Comparison of ENCODE assay signal across 7 mouse cellular contexts in the genomic region with DNA sequence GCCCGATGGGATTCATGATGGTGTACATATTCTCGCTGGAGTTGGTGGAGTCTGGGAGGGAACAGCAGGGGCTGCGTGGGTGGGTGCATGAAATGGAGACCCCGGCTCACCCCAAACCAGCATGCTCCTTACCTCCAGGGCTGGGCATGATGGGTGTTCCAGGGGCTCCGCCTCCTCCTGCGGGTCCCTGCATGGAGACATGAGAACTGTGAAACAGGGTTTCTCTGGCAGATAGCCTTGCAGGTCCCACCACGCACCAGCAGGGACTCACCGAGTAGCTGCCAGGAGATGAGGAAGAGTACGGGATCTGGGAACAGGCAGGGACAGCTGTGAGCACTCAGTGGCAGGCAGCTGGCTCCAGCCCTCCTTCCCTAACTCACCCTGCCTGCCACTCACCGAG. TPM values are rescaled to one million over a fixed set of nuclear protein-coding genes. Genes with fewer than 3 reads are reported as not detected.
A peak's percentile ranks its signal among the peaks of the same experiment; 100 is the strongest.
DNase-seq lines count a peak whose midpoint lies in the region; ATAC-seq and TF ChIP-seq lines count a peak whose summit lies in the region.

No protein-coding gene starts in this region.

- no peak for TF ChIP-seq CTCF in lung, adult 2 months (IDR thresholded peaks at IDR 0.05; ENCODE audit: insufficient read depth, low read length)

- H3K9me3 ChIP-seq in lung, embryonic 16.5 days (ENCODE audit: control insufficient read depth, low read length), result no peaks in the 10 kb centered on the region
- no peaks in the 10 kb centered on the region; the same call in 1 of the 2 replicates for H3K9me3 ChIP-seq in forebrain, embryonic 11.5 days (ENCODE audit: control insufficient read depth, low read length)
- H3K9me3 ChIP-seq in intestine, embryonic 15.5 days, result no peaks in the 10 kb centered on the region
- no peaks in the 10 kb centered on the region for H3K9me3 ChIP-seq in neural tube, embryonic 15.5 days (replicated peaks)

- no peak for DNase-seq in lung, adult 2 months
- no peak for DNase-seq in forebrain, embryonic 11.5 days (ENCODE audit: low spot score)
- DNase-seq in adrenal gland, adult 18-20 months (ENCODE audit: low spot score in 2 of 2), result no peak
- no peak for DNase-seq in c-Kit-positive CD71-positive TER-119-positive erythroid progenitor cells, embryonic 14.5 days (ENCODE audit: low spot score)

- H3K9ac ChIP-seq in lung, embryonic 16.5 days (ENCODE audit: low read length), result peak overlapping the region; percentile 31
- peak overlapping the region; percentile 74 for H3K9ac ChIP-seq in forebrain, embryonic 11.5 days (ENCODE audit: low read length)
- no peak overlapping the region for H3K9ac ChIP-seq in intestine, embryonic 15.5 days
- H3K9ac ChIP-seq in neural tube, embryonic 15.5 days (replicated peaks), result peak overlapping the region; percentile 34; the same call in 1 of the 2 replicates

- H3K27me3 ChIP-seq in lung, embryonic 16.5 days (ENCODE audit: control insufficient read depth, insufficient read depth, low read depth, low read length), result no peaks in the 10 kb centered on the region
- H3K27me3 ChIP-seq in forebrain, embryonic 11.5 days (ENCODE audit: control insufficient read depth, insufficient read depth, low read length), result no peaks in the 10 kb centered on the region; the same call in 1 of the 2 replicates
- H3K27me3 ChIP-seq in intestine, embryonic 15.5 days (replicated peaks), result no peaks in the 10 kb centered on the region
- no peaks in the 10 kb centered on the region for H3K27me3 ChIP-seq in neural tube, embryonic 15.5 days (replicated peaks)

- peak overlapping the region; percentile 51; the same call in 1 of the 2 replicates for H3K4me3 ChIP-seq in lung, embryonic 16.5 days (ENCODE audit: low read length)
- H3K4me3 ChIP-seq in lung, adult 2 months (replicated peaks; ENCODE audit: extremely low read depth, low read depth, low read length), result no peak overlapping the region
- peak overlapping the region; percentile 46 for H3K4me3 ChIP-seq in forebrain, embryonic 11.5 days (ENCODE audit: low read depth, low read length)
- peak overlapping the region; percentile 44 for H3K4me3 ChIP-seq in intestine, embryonic 15.5 days (replicated peaks)
- peak overlapping the region; percentile 39 for H3K4me3 ChIP-seq in neural tube, embryonic 15.5 days (replicated peaks)

- 19% methylated on average over 10 of the region's 10 CpGs for WGBS in lung, embryonic 16.5 days
- 59% methylated on average over 10 of the region's 10 CpGs for WGBS in lung, adult 2 months
- 13% methylated on average over 10 of the region's 10 CpGs for WGBS in forebrain, embryonic 11.5 days
- WGBS in intestine, embryonic 15.5 days, result 27% methylated on average over 10 of the region's 10 CpGs
- WGBS in neural tube, embryonic 15.5 days, result 13% methylated on average over 10 of the region's 10 CpGs

- TF ChIP-seq POLR2A in lung, adult 2 months (IDR thresholded peaks at IDR 0.05; ENCODE audit: borderline replicate concordance, extremely low read depth, low read depth, low read length), result no peak

- peaks cover 16% of the 10 kb centered on the region for H3K36me3 ChIP-seq in lung, embryonic 16.5 days (ENCODE audit: control insufficient read depth, insufficient read depth, low read length)
- no peaks in the 10 kb centered on the region; the same call in 1 of the 2 replicates for H3K36me3 ChIP-seq in forebrain, embryonic 11.5 days (ENCODE audit: control insufficient read depth, insufficient read depth, low read length)
- peaks cover 22% of the 10 kb centered on the region for H3K36me3 ChIP-seq in intestine, embryonic 15.5 days
- H3K36me3 ChIP-seq in neural tube, embryonic 15.5 days, result peaks cover 20% of the 10 kb centered on the region

- ATAC-seq in lung, embryonic 16.5 days (ENCODE audit: low read depth), result 0 out of 2 replicates have a peak, but pooled peaks have one; percentile 1
- no peak for ATAC-seq in forebrain, embryonic 11.5 days (replicated peaks; ENCODE audit: low FRiP score)
- no peak for ATAC-seq in intestine, embryonic 15.5 days
- no peak for ATAC-seq in neural tube, embryonic 15.5 days (ENCODE audit: low FRiP score)

- no peak overlapping the region for H3K27ac ChIP-seq in lung, embryonic 16.5 days (ENCODE audit: low read length)
- no peak overlapping the region for H3K27ac ChIP-seq in forebrain, embryonic 11.5 days (ENCODE audit: low read depth, low read length)
- no peak overlapping the region for H3K27ac ChIP-seq in intestine, embryonic 15.5 days
- peak overlapping the region; percentile 14; the same call in 1 of the 2 replicates for H3K27ac ChIP-seq in neural tube, embryonic 15.5 days (replicated peaks)

- H3K4me2 ChIP-seq in lung, embryonic 16.5 days (ENCODE audit: low read depth, low read length), result peak overlapping the region; percentile 86
- peak overlapping the region; percentile 91 for H3K4me2 ChIP-seq in forebrain, embryonic 11.5 days (ENCODE audit: low read depth, low read length, severe bottlenecking)
- peak overlapping the region; percentile 83 for H3K4me2 ChIP-seq in intestine, embryonic 15.5 days (replicated peaks)
- H3K4me2 ChIP-seq in neural tube, embryonic 15.5 days, result peak overlapping the region; percentile 69

- peaks cover 52% of the 10 kb centered on the region for H3K4me1 ChIP-seq in lung, embryonic 16.5 days (replicated peaks; ENCODE audit: control insufficient read depth, insufficient read depth, low read length)
- peaks cover 12% of the 10 kb centered on the region; the same call in 1 of the 2 replicates for H3K4me1 ChIP-seq in lung, adult 2 months (ENCODE audit: control insufficient read depth, insufficient read depth, low read length)
- peaks cover 43% of the 10 kb centered on the region for H3K4me1 ChIP-seq in forebrain, embryonic 11.5 days (replicated peaks; ENCODE audit: control insufficient read depth, insufficient read depth, low read length)
- peaks cover 65% of the 10 kb centered on the region for H3K4me1 ChIP-seq in intestine, embryonic 15.5 days (replicated peaks)
- peaks cover 79% of the 10 kb centered on the region for H3K4me1 ChIP-seq in neural tube, embryonic 15.5 days

RNA-seq across cellular contexts. Expression of a gene that starts 4.5 kb away (rescaled TPM):
- 118 and 121 TPM in 2 replicates for polyA plus RNA-seq in lung, embryonic 16.5 days (2015; fragmentation: Nextera tagmentation; extraction: Ambion mirVana)
- polyA plus RNA-seq in lung, adult 2 months (2012; rRNA removed), result 102 and 112 TPM in 2 replicates
- 98.1 and 109 TPM in 2 replicates for polyA plus RNA-seq in forebrain, embryonic 11.5 days (2014; fragmentation: Nextera tagmentation; extraction: Ambion mirVana)
- 123 and 130 TPM in 2 replicates for polyA plus RNA-seq in intestine, embryonic 15.5 days (2015; fragmentation: Nextera tagmentation; extraction: Ambion mirVana)
- polyA plus RNA-seq in neural tube, embryonic 15.5 days (2015; fragmentation: Nextera tagmentation; extraction: Ambion mirVana), result 137 and 142 TPM in 2 replicates
- total RNA-seq in adrenal gland, adult 18-20 months (2021), result 100 to 1,000 TPM; 115 to 165 TPM

RNA-seq across cellular contexts. Expression of a gene that starts 9.9 kb away (rescaled TPM):
- polyA plus RNA-seq in lung, embryonic 16.5 days (2015; fragmentation: Nextera tagmentation; extraction: Ambion mirVana), result 106 and 108 TPM in 2 replicates
- polyA plus RNA-seq in lung, adult 2 months (2012; rRNA removed), result 228 and 351 TPM in 2 replicates
- 113 and 127 TPM in 2 replicates for polyA plus RNA-seq in forebrain, embryonic 11.5 days (2014; fragmentation: Nextera tagmentation; extraction: Ambion mirVana)
- 86.9 and 91.7 TPM in 2 replicates for polyA plus RNA-seq in intestine, embryonic 15.5 days (2015; fragmentation: Nextera tagmentation; extraction: Ambion mirVana)
- polyA plus RNA-seq in neural tube, embryonic 15.5 days (2015; fragmentation: Nextera tagmentation; extraction: Ambion mirVana), result 170 and 175 TPM in 2 replicates
- 10 to 100 TPM; 78.5 to 86.9 TPM for total RNA-seq in adrenal gland, adult 18-20 months (2021)

RNA-seq across cellular contexts. Expression of a gene that starts 17.2 kb away (rescaled TPM):
- 2.0 and 3.2 TPM in 2 replicates for polyA plus RNA-seq in lung, embryonic 16.5 days (2015; fragmentation: Nextera tagmentation; extraction: Ambion mirVana)
- 10.4 and 10.5 TPM in 2 replicates for polyA plus RNA-seq in lung, adult 2 months (2012; rRNA removed)
- polyA plus RNA-seq in forebrain, embryonic 11.5 days (2014; fragmentation: Nextera tagmentation; extraction: Ambion mirVana), result 1.2 and 1.4 TPM in 2 replicates
- polyA plus RNA-seq in intestine, embryonic 15.5 days (2015; fragmentation: Nextera tagmentation; extraction: Ambion mirVana), result 2.4 and 2.5 TPM in 2 replicates
- polyA plus RNA-seq in neural tube, embryonic 15.5 days (2015; fragmentation: Nextera tagmentation; extraction: Ambion mirVana), result 1.5 and 2.6 TPM in 2 replicates
- 1 to 10 TPM; 1.4 to 3.0 TPM for total RNA-seq in adrenal gland, adult 18-20 months (2021)

RNA-seq across cellular contexts. Expression of a gene that starts 33.5 kb away (rescaled TPM):
- 0.45 and 0.60 TPM in 2 replicates for polyA plus RNA-seq in lung, embryonic 16.5 days (2015; fragmentation: Nextera tagmentation; extraction: Ambion mirVana)
- polyA plus RNA-seq in lung, adult 2 months (2012; rRNA removed), result 5.4 and 6.6 TPM in 2 replicates
- not detected in 2 replicates for polyA plus RNA-seq in forebrain, embryonic 11.5 days (2014; fragmentation: Nextera tagmentation; extraction: Ambion mirVana)
- 2.3 and 2.9 TPM in 2 replicates for polyA plus RNA-seq in intestine, embryonic 15.5 days (2015; fragmentation: Nextera tagmentation; extraction: Ambion mirVana)
- polyA plus RNA-seq in neural tube, embryonic 15.5 days (2015; fragmentation: Nextera tagmentation; extraction: Ambion mirVana), result 0.22 TPM in 2 replicates
- 1 to 10 TPM; 2.2 to 6.4 TPM for total RNA-seq in adrenal gland, adult 18-20 months (2021)

RNA-seq across cellular contexts. Expression of a gene that starts 59.5 kb away (rescaled TPM):
- 19.8 and 21.4 TPM in 2 replicates for polyA plus RNA-seq in lung, embryonic 16.5 days (2015; fragmentation: Nextera tagmentation; extraction: Ambion mirVana)
- 29.6 and 32.9 TPM in 2 replicates for polyA plus RNA-seq in lung, adult 2 months (2012; rRNA removed)
- polyA plus RNA-seq in forebrain, embryonic 11.5 days (2014; fragmentation: Nextera tagmentation; extraction: Ambion mirVana), result 21.8 and 22.2 TPM in 2 replicates
- 15.9 TPM in 2 replicates for polyA plus RNA-seq in intestine, embryonic 15.5 days (2015; fragmentation: Nextera tagmentation; extraction: Ambion mirVana)
- 14.7 and 19.2 TPM in 2 replicates for polyA plus RNA-seq in neural tube, embryonic 15.5 days (2015; fragmentation: Nextera tagmentation; extraction: Ambion mirVana)
- total RNA-seq in adrenal gland, adult 18-20 months (2021), result 10 to 100 TPM; 23.1 to 26.6 TPM
